Mouse (Mus musculus) embryo, embryonic 9.5 days (tissue): ENCODE data around the gene Ppp1r26.

Source experiments
- DNase-seq: peaks from one replicate; pipeline ENCODE4 v3.0.0-alpha.2; 2017; ENCODE audit errors: extremely low spot score

Gene Ppp1r26

DNA sequence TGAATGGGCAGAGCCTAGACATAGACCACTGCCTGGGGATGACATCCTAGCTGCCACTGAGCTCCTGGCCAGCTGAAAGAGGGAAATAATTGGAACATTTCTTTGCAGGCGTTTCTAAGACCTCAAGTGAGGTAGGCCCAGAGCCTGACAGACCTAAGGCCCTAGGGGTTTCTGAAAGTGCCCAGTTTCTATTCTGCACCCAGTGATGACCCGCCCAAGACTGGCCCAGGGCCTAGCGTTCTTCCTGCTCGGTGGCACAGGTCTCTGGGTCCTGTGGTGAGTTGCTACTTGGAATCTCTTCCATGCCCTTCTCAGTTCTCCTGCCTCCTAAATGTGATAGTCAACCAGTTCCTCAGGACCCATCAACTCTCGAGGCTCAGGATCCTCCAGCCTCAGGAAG lies 51.0 kb downstream of the Ppp1r26 start:
- no peak for DNase-seq

GRCm38 (mm10) chr2:28498431-28498830 lies 51.8 kb downstream of the Ppp1r26 start:
- DNase-seq = no peak

DNA sequence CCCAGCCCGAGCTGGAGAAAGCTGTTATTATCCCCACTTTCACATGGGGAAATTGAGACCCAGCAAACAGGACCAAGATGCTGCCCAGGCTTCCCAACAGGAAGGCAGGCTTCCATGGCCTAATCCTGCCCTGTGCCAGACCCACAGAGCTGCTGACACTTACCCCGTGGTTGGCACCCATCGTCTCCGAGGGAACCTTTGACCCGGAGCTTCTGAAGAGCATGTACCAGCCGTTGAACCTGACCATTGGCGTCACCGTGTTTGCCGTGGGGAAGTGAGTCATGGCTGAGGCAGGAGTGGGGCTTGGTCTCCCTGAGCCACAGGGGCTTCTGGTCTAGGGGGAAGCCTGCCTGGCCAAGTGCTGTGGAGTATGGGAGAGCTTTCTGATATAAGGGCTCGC lies 56.4 kb downstream of the Ppp1r26 start:
- DNase-seq = no peak

DNA sequence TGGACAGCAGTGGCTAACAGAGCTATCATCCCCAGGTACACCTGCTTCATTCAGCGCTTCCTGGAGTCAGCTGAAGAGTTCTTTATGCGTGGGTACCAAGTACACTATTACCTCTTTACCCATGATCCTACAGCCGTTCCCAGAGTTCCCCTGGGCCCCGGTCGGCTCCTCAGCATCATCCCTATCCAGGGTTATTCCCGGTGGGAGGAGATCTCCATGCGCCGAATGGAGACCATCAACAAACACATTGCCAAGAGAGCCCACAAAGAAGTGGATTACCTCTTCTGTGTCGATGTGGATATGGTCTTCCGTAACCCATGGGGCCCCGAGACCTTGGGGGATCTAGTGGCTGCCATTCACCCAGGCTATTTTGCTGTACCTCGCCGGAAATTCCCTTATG lies 58.1 kb downstream of the Ppp1r26 start:
- no peak for DNase-seq
